Mouse (Mus musculus): ENCODE data around the gene Kansl1l.

- TF ChIP-seq CTCF (conservative IDR thresholded peaks at IDR 0.05; ENCODE audit: insufficient read depth, insufficient read length, low read depth, low read length): no peak
- TF ChIP-seq POLR2A (IDR thresholded peaks at IDR 0.05; ENCODE audit: low read depth, low read length): no peak
Measured at GRCm38 (mm10) chr1:66712859-66713258, 104.5 kb downstream of the Kansl1l start.

All from kidney, adult 2 months (tissue).